Mouse (Mus musculus) granulocyte monocyte progenitor cell, adult 5-6 weeks (primary cell): Measurements from ENCODE around the gene Fam168a. TPM values are rescaled to one million over a fixed set of nuclear protein-coding genes. Genes with fewer than 3 reads are reported as not detected.
A peak's percentile ranks its signal among the peaks of the same experiment; 100 is the strongest.

ENCODE experiments used
- ATAC-seq: replicated peaks from 2 replicates; pipeline ENCODE4 v1.8.0; 2016; ENCODE audit warnings: mild to moderate bottlenecking, moderate TSS enrichment, inconsistent platforms; ENCODE audit not compliant: poor library complexity, severe bottlenecking
- total RNA-seq, 2 experiments: library from RNA; stranded (forward) in 1 of 2; stranded (reverse) in 1 of 2; fragments of 200-712, 200-1000 nt in 1 of 2; fragments of >200 nt in 1 of 2; fragmentation: Nextera tagmentation in 1 of 2; gene quantifications; 2 replicates each; pipeline ENCODE4 v1.2.3; 2014 to 2017

Gene Fam168a
- 29.7 and 32.1 TPM in 2 replicates for total RNA-seq (2014; fragmentation: Nextera tagmentation)
- 6.3 and 9.5 TPM in 2 replicates for total RNA-seq (2017)

GRCm38 (mm10) chr7:100706143-100706841 lies at the start of gene Fam168a:
TSS of gene Fam168a (plus strand) at chr7:100706635.
- ATAC-seq, result peak; percentile 95

GRCm38 (mm10) chr7:100656739-100657138 lies 49.7 kb upstream of the Fam168a start:
- ATAC-seq, result no peak

DNA sequence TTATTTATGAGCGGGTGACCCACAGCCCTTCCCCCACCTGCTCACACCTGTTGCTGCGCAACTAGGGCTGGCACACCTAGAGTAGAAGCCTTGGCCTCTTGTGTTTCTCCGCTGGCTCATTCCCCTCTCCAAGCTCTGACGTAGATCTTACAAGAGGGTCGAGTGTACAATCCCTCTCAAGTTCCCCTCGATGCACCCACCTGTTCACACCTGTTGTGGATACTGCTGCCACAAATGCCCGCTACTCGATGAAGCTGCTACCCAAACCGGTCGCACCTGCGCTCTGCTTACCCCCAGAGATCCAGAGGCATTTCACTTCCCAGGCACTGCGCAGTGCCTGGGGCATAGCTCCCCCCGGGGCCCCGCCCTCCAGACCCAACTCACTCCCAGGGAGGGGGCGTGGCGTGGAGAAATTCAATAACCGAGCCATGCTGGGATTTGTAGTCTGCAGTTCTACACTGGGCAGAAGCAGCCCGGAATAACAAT lies 48.3 kb upstream of the Fam168a start:
- no peak for ATAC-seq

DNA sequence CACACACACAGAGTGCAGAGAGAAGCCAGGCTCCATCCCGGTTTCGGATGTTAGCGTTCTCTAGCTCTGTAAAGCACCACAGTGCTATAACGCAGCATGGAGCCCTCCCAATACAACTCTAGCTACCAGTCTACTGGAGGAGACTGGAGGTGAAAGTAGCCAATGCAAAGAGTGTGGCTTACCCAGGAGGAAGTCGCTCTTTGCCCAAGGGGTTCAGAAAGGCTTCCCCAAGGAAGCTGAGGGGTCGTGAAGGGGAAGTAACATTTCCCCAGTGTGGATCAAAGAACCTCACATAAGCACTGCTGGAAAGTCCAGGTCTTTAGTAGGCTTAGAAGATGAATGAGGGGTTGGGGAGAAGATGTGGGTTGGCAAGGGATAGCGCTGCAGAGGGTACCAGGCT lies 45.2 kb upstream of the Fam168a start:
- peak; percentile 82 for ATAC-seq

DNA sequence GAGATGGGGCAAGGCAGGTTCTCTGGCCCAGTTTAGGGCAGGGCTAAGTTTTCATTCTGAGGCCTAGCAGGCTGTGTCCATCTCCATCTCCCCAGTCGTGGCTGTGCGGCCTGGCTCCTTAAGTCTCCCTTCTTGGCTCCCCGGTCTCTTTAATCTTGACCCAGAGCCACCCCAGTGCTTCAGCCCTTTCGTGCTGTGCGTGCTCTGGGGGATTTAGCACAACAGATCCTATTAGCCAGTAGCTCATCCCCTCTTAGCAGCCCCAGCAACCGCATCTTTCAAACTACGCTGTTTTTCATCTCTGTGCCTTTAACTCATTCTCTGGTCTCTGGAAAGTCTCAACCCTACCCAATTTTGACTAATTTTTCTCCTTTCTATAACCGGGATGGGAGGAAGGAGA lies 44.2 kb upstream of the Fam168a start, which contains the start of gene Plekhb1:
Plekhb1 (minus strand) TSS at position 184 of the 400 bp plus-strand sequence.
- ATAC-seq, result no peak

GRCm38 (mm10) chr7:100663190-100663589 lies 43.2 kb upstream of the Fam168a start:
- peak; percentile 82 for ATAC-seq

DNA sequence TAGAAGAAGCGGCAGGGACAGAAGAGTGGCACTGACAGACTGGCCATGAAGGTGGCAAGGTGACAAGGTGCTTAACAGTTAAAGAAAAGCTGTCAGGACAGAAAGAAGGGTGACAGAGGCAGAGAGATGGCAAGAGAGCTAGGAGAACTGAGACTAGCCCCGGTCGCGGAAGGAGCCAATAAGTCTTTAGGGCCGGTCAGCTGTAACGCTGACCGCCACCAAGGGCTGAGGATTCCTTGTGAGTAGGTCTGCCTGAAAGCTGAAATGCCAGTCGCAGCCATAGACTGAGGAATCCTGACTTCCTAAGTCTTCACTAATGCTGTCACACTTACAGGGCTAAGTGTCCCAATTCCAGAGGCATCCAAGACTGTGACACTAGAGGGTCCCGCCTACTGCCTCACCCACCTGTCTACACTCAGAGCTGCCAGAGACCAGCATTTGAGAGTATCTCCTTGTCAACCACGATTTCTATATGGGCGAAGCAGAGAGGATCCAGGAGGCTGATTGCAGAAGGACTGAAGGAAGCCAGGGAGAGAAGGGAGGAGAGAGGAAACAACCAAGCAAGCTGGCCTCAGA lies 42.6 kb upstream of the Fam168a start:
- ATAC-seq, result no peak

GRCm38 (mm10) chr7:100670646-100671045 lies 35.8 kb upstream of the Fam168a start:
- ATAC-seq, result no peak

DNA sequence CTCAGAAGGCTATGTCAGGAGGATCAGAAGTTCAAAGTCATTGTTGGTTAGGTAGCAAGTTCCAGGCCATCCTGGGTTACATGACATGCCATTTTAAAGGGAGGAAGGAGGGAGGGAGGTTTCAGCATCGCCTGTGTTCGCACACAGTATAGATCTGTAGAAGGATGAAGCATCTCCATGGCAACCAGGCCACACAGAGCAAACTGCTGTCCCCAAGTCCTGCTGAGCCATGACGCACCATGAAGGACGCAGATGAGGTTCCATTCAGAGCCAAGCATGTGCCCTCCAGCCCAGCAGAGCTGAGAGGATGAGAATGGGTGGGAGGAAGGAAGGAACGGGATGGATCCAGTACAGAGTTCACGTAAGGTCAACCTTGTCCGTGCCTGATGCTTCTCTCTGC lies 33.0 kb upstream of the Fam168a start:
- ATAC-seq, result no peak

GRCm38 (mm10) chr7:100674941-100675340 lies 31.5 kb upstream of the Fam168a start:
- no peak for ATAC-seq

GRCm38 (mm10) chr7:100678052-100678451 lies 28.4 kb upstream of the Fam168a start:
- ATAC-seq, result no peak

GRCm38 (mm10) chr7:100678948-100679880 lies 27.2 kb upstream of the Fam168a start:
- no peak for ATAC-seq

- no peak for ATAC-seq
Observed at GRCm38 (mm10) chr7:100681132-100681531, 25.3 kb upstream of the Fam168a start.

GRCm38 (mm10) chr7:100683241-100683640 lies 23.2 kb upstream of the Fam168a start:
- ATAC-seq, result no peak

- ATAC-seq, result no peak
Observed at GRCm38 (mm10) chr7:100684081-100684480, 22.4 kb upstream of the Fam168a start.

DNA sequence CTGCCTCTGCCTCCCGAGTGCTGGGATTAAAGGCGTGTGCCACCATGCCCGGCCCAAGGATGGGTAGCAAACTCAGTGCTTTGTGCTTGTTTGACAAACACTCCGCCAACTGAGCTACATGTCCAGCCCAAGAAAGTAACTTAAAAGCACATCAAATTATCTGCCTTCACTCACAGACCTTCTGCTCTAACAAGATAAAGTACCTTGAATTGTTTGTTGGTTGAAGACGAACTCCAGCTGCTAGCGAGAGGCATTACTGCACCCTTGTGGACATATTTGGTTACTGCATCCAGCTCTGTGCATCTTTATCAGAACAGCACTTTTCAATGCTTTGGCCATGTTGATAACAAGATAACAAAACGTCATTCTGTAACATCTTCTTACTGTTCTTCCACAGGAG lies 21.9 kb upstream of the Fam168a start:
- peak; percentile 79 for ATAC-seq

- ATAC-seq, result peak; percentile 79
Observed at GRCm38 (mm10) chr7:100685061-100686030, 21.1 kb upstream of the Fam168a start.

GRCm38 (mm10) chr7:100688471-100688870 lies 18.0 kb upstream of the Fam168a start:
- ATAC-seq, result no peak

DNA sequence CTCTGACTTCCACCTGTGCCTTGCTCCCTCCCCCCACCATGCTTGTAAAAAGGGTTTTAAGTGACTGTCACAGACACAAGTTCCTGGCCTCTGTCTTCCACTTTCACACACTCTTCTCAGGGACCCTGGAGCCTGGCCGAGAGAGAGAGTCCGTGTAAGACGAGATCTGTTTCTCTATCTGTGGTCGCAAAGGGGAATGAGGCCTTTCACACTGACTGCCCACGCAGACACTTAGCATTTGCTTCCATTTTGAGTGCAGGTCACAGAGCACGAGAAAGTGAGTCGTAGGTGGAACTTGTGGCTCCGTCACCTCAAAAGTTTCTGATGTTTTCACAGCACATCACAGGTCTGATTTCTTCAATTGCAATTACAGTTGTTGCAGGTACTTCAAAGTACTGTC lies 13.2 kb upstream of the Fam168a start:
- no peak for ATAC-seq
